Mouse (Mus musculus) T-helper 2 cell (primary cell): ENCODE measurements around the gene Piga.

ENCODE experiments used
- in situ Hi-C: fragments of 300-600 bp; cut with MboI, MseI; formaldehyde crosslinking; loops from one replicate; pipeline ENCODE4 v1.15.1; 2025; ENCODE audit warnings: high pct_unique_total_duplicates

Piga gene

GRCm38 (mm10) chrX:164419471-164419939 lies at the start of gene Piga:
Gene Piga (plus strand): TSS chrX:164419787.
- in situ Hi-C loops = no loop called here

- in situ Hi-C loops = no loop called here
Measured at GRCm38 (mm10) chrX:164370576-164370975, 49.0 kb upstream of the Piga start.

GRCm38 (mm10) chrX:164373081-164373480 lies 46.5 kb upstream of the Piga start, which contains the start of gene Vegfd:
Gene Vegfd (plus strand): TSS chrX:164373378.
- in situ Hi-C loops = no loop called here

GRCm38 (mm10) chrX:164374586-164374985 lies 45.0 kb upstream of the Piga start:
- in situ Hi-C loops = no loop called here

GRCm38 (mm10) chrX:164379721-164380120 lies 39.9 kb upstream of the Piga start:
- in situ Hi-C loops = loop anchor here (10.0 kb wide), 1 partner anchor 1695 kb away; no protein-coding TSS in a partner anchor

GRCm38 (mm10) chrX:164381618-164382408 lies 37.8 kb upstream of the Piga start:
- in situ Hi-C loops = loop anchor here (10.0 kb wide), 1 partner anchor 1697 kb away; no protein-coding TSS in a partner anchor

GRCm38 (mm10) chrX:164394091-164394490 lies 25.5 kb upstream of the Piga start:
- in situ Hi-C loops = no loop called here

- in situ Hi-C loops = no loop called here
Measured at GRCm38 (mm10) chrX:164398456-164398855, 21.1 kb upstream of the Piga start.

GRCm38 (mm10) chrX:164405080-164405649 lies 14.4 kb upstream of the Piga start:
- in situ Hi-C loops = no loop called here

GRCm38 (mm10) chrX:164406133-164407022 lies 13.2 kb upstream of the Piga start:
- in situ Hi-C loops = no loop called here

- in situ Hi-C loops = no loop called here
Measured at GRCm38 (mm10) chrX:164408301-164408927, 11.2 kb upstream of the Piga start.

- in situ Hi-C loops = no loop called here
Measured at GRCm38 (mm10) chrX:164410562-164410961, 9.0 kb upstream of the Piga start.

GRCm38 (mm10) chrX:164416803-164417202 lies 2.8 kb upstream of the Piga start:
- in situ Hi-C loops = no loop called here

GRCm38 (mm10) chrX:164418008-164418407 lies 1.6 kb upstream of the Piga start:
- in situ Hi-C loops = no loop called here

- in situ Hi-C loops = loop anchor here (10.0 kb wide), 1 partner anchor 485 kb away; no protein-coding TSS in a partner anchor
Measured at GRCm38 (mm10) chrX:164419955-164420354, 368 bp downstream of the Piga start.

- in situ Hi-C loops = loop anchor here (10.0 kb wide), 1 partner anchor 486 kb away; no protein-coding TSS in a partner anchor
Measured at GRCm38 (mm10) chrX:164420518-164420917, 931 bp downstream of the Piga start.

GRCm38 (mm10) chrX:164424821-164425220 lies 5.2 kb downstream of the Piga start:
- in situ Hi-C loops = loop anchor here (10.0 kb wide), 1 partner anchor 490 kb away; no protein-coding TSS in a partner anchor

GRCm38 (mm10) chrX:164427295-164427694 lies 7.7 kb downstream of the Piga start:
- in situ Hi-C loops = loop anchor here (10.0 kb wide), 1 partner anchor 492 kb away; no protein-coding TSS in a partner anchor

- in situ Hi-C loops = loop anchor here (10.0 kb wide), 1 partner anchor 493 kb away; no protein-coding TSS in a partner anchor
Measured at GRCm38 (mm10) chrX:164428224-164428623, 8.6 kb downstream of the Piga start.

- in situ Hi-C loops = loop anchor here (10.0 kb wide), 1 partner anchor 554 kb away; the partner anchor contains the start of genes Fancb and Mospd2
Measured at GRCm38 (mm10) chrX:164430621-164431020, 11.0 kb downstream of the Piga start.

GRCm38 (mm10) chrX:164431133-164431532 lies 11.5 kb downstream of the Piga start:
- in situ Hi-C loops = loop anchor here (10.0 kb wide), 1 partner anchor 554 kb away; the partner anchor contains the start of genes Fancb and Mospd2
